Mouse (Mus musculus) kidney, postnatal 36 days (tissue): Measurements from ENCODE around the gene Adamts16.

ENCODE experiments used
- DNase-seq, 2 experiments: peaks; one replicate each; pipeline ENCODE4 v3.0.0; 2021 to 2022; ENCODE audit warnings: mixed read lengths in 2 of 2

Gene Adamts16

GRCm38 (mm10) chr13:70832593-70833138, 8.9 kb downstream of the Adamts16 start:
- no peak for DNase-seq

- no peak for DNase-seq
These were observed 10.6 kb downstream of the Adamts16 start for GRCm38 (mm10) chr13:70831041-70831440.

GRCm38 (mm10) chr13:70827507-70827906, 14.1 kb downstream of the Adamts16 start:
- DNase-seq: no peak

- no peak for DNase-seq
These were observed 16.3 kb downstream of the Adamts16 start for GRCm38 (mm10) chr13:70825265-70825664.

- DNase-seq: no peak
These were observed 17.9 kb downstream of the Adamts16 start for GRCm38 (mm10) chr13:70823757-70824156.

- DNase-seq: no peak
These were observed 22.6 kb downstream of the Adamts16 start for GRCm38 (mm10) chr13:70818982-70819381.

- DNase-seq: no peak
These were observed 27.2 kb downstream of the Adamts16 start for GRCm38 (mm10) chr13:70814423-70814822.

- DNase-seq: no peak
These were observed 36.1 kb downstream of the Adamts16 start for GRCm38 (mm10) chr13:70805506-70805905.

GRCm38 (mm10) chr13:70802849-70803248, 38.8 kb downstream of the Adamts16 start:
- peak; percentile 45 to 56 for DNase-seq

GRCm38 (mm10) chr13:70799322-70799721, 42.3 kb downstream of the Adamts16 start:
- no peak for DNase-seq

GRCm38 (mm10) chr13:70798396-70798795, 43.2 kb downstream of the Adamts16 start:
- no peak for DNase-seq

GRCm38 (mm10) chr13:70794074-70794572, 47.5 kb downstream of the Adamts16 start:
- peak; percentile 15 to 40 for DNase-seq

- no peak for DNase-seq
These were observed 48.0 kb downstream of the Adamts16 start for GRCm38 (mm10) chr13:70793660-70794059.

GRCm38 (mm10) chr13:70792950-70793349, 48.7 kb downstream of the Adamts16 start:
- no peak for DNase-seq

- DNase-seq: no peak
These were observed 51.8 kb downstream of the Adamts16 start for GRCm38 (mm10) chr13:70789806-70790205.

GRCm38 (mm10) chr13:70789022-70789421, 52.6 kb downstream of the Adamts16 start:
- peak; percentile 23 to 45 for DNase-seq

GRCm38 (mm10) chr13:70785078-70785477, 56.5 kb downstream of the Adamts16 start:
- no peak for DNase-seq

- no peak for DNase-seq
These were observed 57.5 kb downstream of the Adamts16 start for GRCm38 (mm10) chr13:70784126-70784525.

GRCm38 (mm10) chr13:70779781-70780180, 61.8 kb downstream of the Adamts16 start:
- DNase-seq: no peak

GRCm38 (mm10) chr13:70778872-70779554, 62.6 kb downstream of the Adamts16 start:
- DNase-seq: peak in 1 of 2 experiments; percentile 3

- DNase-seq: no peak
These were observed 70.5 kb downstream of the Adamts16 start for GRCm38 (mm10) chr13:70771100-70771499.

GRCm38 (mm10) chr13:70769156-70769555, 72.5 kb downstream of the Adamts16 start:
- no peak for DNase-seq

- DNase-seq: peak; percentile 7 to 51
These were observed 74.1 kb downstream of the Adamts16 start for GRCm38 (mm10) chr13:70767462-70767861.

- DNase-seq: no peak
These were observed 76.9 kb downstream of the Adamts16 start for GRCm38 (mm10) chr13:70764682-70765081.
